Mouse (Mus musculus): Measurements from ENCODE around the gene Trim7.
A peak's percentile ranks its signal among the peaks of the same experiment; 100 is the strongest.
"Not testable (repeated sequence)": the region's sequence is repeated elsewhere in the genome, so short reads cannot be mapped to it uniquely, and the experiment has no call there.

The Trim7 gene

GRCm38 (mm10) chr11:48852624-48853473 is 26.9 kb downstream of the Trim7 start:
- no peak for DNase-seq

DNA sequence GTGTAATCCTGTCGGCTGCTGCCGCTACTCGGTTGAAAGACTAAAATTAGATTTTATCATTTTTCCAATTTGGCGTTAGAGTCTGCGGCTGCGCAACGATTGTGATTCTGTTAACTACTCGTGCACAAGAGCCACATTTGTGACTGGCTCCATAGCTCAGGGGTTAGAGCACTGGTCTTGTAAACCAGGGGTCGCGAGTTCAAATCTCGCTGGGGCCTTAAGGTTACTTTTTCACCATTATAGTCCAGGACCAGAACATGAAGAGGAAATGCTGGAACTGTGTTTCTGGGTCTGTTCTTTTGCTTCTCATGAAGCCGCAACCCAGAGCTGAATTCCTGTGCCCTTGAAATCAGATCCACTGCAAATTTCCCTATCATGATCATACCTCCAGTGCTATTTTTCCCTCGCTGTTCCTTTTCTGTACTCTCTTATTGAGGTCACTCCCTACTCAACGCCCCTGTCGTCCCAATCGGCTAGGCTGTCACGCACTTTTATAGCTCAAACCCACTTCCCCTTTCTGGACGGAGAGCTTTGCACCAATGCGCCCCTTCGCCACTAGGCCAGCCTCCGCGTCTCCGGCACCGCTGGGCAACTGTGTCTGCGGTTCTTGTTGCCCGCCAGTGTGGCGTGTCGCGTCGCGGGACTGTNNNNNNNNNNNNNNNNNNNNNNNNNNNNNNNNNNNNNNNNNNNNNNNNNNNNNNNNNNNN is 27.7 kb downstream of the Trim7 start:
- peak; percentile 86 for DNase-seq

DNA sequence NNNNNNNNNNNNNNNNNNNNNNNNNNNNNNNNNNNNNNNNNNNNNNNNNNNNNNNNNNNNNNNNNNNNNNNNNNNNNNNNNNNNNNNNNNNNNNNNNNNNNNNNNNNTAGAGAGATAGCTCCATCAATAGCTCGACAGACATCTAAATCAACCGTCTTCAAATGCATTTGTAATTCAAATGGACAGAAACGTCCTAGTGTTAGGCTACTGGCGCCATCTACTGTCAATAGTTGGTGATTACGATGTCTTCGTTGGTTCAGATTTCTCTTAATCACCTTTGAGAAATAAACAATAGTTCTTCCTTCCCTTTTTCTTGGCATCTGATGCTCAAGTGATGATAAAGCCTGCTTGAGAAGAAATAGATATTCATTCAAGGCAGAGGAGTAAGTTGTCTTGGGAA is 33.1 kb downstream of the Trim7 start:
- DNase-seq: peak; percentile 47

- DNase-seq: no peak
Observed at GRCm38 (mm10) chr11:48862784-48863319, 36.9 kb downstream of the Trim7 start.

DNA sequence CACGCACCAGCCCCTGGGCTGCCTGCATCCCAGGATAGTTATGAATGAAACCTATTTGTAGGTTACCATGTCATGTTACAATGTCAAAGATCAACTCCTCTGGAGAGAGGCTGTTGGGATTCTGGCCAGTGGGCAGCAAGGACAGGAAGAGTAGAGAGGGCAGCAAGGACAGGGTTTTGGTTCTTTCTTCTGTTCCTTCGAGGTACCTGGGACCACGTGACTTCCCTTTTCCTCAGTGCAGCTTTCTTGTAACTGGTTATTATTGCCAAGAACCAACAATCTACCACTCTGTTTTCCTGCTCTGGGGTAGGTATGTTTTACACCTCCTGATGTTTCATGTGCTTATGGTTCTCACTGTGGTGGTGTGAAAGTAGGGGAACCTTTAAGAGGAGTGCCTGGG is 37.9 kb downstream of the Trim7 start:
- no peak for DNase-seq

GRCm38 (mm10) chr11:48866481-48866880 is 40.5 kb downstream of the Trim7 start:
- no peak for DNase-seq

GRCm38 (mm10) chr11:48869380-48870110 is 43.6 kb downstream of the Trim7 start:
- peak; percentile 46 for DNase-seq

GRCm38 (mm10) chr11:48870781-48871180 is 44.8 kb downstream of the Trim7 start:
- DNase-seq: peak; percentile 38

- peak; percentile 83 for DNase-seq
Observed at GRCm38 (mm10) chr11:48871201-48871772, 45.3 kb downstream of the Trim7 start, which contains the start of gene Irgm1. Gene Irgm1, minus strand, starts transcription at chr11:48871683.

- DNase-seq: peak; percentile 60
Observed at GRCm38 (mm10) chr11:48871817-48872541, 46.0 kb downstream of the Trim7 start.

DNA sequence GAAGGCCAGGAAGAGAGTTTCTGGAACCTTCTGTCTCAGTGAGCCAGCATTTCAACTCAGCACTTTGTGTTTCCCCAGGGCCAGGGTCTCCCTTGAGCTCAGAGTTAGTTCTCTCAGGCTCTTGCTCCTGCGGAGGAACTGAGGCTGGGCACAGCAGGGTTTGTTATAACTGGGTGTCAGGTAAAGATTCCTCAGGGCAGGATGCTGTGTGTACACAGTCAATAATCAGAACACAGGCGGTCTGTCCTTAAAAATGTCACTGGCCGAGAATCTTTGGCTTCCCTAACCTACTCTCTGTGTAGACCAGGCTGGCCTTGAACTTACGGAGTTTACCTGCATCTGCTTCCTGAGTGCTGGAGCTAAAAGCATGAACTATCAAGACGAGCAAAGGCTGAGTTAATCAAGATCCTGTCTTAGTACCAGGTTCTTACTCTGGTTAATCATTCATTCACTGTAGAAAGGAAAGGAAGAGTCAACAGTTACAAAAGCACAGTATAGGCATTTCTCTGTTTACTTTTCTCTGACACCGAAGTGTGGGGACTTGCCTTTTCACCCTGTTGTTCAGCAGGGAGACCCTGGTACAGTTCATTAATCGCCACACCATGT is 46.9 kb downstream of the Trim7 start:
- peak; percentile 11 for DNase-seq

DNA sequence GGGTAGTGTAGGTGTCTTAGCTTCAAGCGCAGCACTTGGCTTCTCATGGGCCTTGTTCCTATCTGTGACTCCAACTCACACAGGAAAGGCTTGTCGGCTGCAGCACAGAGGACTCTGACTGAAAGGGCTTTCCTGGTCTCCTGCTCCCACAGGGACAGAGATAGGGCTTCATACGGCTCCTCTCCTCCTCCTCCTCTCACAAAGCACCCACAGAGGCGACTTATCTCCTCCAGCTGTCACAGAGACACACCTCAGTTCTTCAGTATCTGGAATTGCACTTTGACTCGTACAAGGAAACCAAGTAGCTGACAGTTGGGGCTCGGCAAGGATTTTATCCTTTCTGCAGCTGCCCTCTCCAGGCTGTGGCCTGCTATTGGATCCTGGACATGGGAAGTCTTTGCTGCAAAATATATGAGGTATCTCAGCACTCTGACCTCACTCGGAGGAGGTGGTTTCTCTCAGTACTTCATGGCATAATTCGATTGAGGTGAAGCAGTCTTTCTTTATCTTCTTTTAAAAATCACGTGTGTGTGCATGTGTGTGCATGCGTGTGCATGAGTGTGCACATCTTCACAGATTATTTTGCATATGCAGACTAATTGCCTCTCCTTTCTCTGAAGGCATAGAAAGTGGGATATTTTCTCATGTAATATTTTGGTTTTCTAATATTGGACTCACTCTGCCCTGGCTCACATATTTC is 47.8 kb downstream of the Trim7 start:
- DNase-seq: peak; percentile 78

- DNase-seq: peak; percentile 73
Observed at GRCm38 (mm10) chr11:48874465-48874864, 48.5 kb downstream of the Trim7 start.

DNA sequence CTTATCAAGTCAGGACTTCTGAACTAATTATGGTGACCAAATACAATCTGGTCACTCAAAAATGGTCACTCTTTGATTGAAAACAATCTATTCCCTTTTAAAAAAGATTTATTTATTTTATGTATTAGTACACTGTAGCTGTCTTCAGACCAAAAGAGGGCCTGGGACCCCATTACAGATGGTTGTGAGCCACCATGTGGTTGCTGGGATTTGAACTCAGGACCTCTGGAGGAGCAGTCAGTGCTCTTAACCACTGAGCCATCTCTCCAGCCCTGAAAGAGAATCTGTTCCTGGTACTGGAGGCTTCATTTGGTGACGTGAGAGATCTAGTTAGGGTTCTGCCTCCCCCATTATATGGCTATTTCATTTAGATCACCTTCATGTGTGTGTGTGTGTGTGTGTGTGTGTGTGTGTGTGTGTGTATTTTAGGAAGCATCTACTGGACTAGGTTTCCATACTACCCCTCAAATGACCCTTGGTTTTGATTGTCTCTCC is 49.5 kb downstream of the Trim7 start:
- DNase-seq: not testable (repeated sequence)

DNA sequence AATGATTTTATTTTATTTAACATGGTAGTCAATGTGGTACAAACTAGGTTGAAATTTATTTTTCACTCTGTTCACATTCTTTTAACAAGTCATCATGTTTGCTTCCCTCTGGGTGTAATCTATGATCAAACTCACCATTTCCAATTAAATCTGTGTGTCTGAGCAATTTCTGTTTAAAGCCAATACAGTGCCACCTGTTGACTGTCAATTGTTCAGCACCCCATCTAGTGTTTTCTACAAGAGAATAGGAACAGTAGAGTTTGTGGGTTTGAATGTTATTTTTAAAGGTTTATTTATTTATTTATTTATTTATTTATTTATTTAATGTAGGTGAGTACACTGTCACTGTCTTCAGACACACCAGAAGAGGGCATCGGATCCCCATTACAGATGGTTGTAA is 50.7 kb downstream of the Trim7 start:
- DNase-seq: no peak

DNA sequence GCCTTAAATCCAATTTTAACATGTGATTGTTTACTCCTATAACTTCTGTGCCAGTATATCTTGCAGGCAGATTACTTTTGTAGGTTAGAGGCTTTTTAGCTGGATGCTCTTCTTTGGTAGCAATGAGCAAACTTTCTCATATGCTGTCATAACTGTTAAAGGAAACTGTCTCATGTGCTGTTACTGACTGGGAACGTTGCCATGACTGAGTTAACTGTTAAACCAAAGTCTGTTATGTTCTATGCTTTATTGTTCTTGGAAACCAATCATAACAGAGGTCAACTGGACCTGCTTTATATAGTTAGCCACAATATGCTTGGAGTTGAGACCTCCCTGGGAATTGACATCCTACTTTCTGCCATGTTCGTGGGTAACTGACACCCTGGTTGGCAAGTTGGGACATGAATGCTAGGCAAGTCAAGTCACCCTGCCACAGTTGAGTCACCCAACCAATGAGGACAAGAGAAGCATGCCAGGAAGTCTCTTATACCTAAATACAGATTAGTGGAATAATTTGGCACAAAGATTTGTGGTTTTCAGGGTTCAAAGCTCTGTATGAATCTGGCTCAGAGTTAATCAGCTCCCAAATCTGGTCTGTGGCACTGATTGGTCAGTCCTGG is 73.0 kb downstream of the Trim7 start:
- no peak for DNase-seq

- not testable (repeated sequence) for DNase-seq
Observed at GRCm38 (mm10) chr11:48900654-48901566, 75.0 kb downstream of the Trim7 start.

DNA sequence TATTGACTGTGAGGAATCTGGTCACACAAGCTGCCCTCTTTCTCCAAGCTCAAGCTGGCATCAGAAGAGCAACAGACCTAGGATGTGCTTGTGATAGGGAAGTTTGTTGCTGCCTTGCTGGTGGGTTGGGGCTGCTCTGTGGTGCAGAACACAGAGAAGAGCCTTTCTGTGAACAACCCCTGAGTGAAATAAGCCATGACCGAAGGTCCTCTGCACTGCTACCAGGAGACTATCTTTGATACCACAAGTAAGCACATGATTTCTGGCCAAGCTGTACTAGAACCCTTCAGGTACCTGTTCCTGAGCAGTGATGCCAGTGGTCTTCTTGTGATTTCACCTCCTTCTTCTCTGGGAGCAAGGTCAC is 75.6 kb downstream of the Trim7 start:
- not testable (repeated sequence) for DNase-seq

Data from liver (tissue).